Mouse (Mus musculus) A20 (cell line): ENCODE results near the gene Wfdc21.

Source experiments
- DNase-seq: peaks from one replicate; pipeline ENCODE4 v3.0.0-alpha.2; 2011; ENCODE audit warnings: low read depth, low spot score

Gene Wfdc21

GRCm38 (mm10) chr11:83746681-83747080 lies at the start of gene Wfdc21:
Gene Wfdc21, plus strand, starts transcription at chr11:83746940.
- no peak for DNase-seq

DNA sequence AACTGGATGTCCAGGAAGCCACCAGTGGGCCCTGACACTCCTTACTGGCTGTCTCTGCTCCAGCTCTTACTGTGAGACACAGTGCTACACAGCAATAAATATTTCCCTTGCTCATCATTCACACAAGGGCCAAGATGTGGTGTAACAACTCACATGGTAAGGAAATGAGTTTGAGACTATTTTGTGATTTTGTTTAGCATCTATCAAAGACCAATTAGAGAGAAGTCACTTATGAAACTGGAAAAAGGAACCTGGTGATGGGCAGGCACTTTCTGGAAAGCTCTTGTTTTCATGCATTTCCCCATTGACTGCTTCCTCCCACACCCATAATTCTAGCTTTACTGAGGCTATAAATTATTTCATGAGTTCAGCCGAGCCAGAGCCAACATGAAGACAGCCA lies 43.0 kb upstream of the Wfdc21 start, which contains the start of gene Wfdc17:
TSS of gene Wfdc17 (plus strand) at position 287 of the 400 bp plus-strand sequence.
- peak; percentile 33 for DNase-seq

DNA sequence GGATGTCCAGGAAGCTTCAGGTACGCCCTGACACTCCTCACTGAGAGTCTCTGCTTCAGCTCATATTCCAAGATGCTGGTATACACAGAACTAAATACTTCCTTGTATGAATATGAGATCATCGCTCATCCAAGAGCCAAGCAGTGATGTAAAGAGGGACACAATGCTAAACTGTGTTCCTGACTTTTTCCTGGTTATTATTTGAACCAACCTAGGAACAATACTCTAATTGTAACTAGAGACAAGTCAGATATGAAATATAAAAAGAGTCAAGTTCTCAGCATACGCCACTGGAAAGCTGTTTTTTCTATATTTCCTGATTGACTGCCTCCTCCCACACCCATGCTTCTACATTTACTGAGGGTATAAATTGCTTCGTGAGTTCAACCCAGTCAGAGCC lies 38.0 kb upstream of the Wfdc21 start, which contains the start of gene Wfdc18:
TSS of gene Wfdc18 (plus strand) at position 301 of the 400 bp plus-strand sequence.
- DNase-seq = no peak

DNA sequence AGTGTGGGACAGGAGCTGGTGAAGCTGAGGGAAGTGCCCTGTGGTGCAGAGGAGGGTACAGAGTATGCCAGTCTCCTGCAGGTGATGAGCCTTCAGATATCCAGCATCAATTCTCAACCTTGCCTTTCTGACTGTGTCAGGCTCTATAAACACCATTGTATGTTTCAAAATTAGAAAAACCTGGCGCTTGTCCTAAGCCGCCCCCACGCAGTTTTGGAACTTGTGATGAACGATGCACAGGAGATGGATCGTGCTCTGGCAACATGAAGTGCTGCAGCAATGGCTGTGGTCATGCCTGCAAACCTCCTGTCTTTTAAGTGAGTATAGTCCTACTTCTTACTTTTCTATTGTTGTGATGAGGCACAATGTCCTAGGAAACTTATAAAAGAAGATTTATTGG lies 37.1 kb upstream of the Wfdc21 start:
- DNase-seq = no peak

DNA sequence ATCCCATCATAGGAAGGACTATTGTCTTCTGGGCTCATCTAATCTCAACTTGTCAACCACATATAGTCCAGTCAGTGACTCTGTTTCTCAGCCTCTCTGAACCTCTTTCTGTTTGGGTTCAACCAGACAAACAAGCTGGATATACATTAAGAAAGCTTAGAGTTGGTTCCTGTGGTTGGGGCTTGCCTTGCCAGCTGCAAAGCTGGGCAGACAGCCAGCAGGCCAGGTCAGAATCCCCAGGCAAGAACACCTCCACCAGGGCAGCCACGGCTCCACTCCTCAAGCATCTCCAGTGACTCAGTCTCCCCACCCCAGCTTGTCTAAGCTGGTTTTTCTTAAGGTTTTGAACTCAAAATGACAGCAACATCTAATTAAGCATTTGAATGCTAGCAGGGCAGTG lies 34.1 kb upstream of the Wfdc21 start:
- DNase-seq = no peak

- peak; percentile 44 for DNase-seq
Observed at GRCm38 (mm10) chr11:83713925-83714324, 32.8 kb upstream of the Wfdc21 start.

DNA sequence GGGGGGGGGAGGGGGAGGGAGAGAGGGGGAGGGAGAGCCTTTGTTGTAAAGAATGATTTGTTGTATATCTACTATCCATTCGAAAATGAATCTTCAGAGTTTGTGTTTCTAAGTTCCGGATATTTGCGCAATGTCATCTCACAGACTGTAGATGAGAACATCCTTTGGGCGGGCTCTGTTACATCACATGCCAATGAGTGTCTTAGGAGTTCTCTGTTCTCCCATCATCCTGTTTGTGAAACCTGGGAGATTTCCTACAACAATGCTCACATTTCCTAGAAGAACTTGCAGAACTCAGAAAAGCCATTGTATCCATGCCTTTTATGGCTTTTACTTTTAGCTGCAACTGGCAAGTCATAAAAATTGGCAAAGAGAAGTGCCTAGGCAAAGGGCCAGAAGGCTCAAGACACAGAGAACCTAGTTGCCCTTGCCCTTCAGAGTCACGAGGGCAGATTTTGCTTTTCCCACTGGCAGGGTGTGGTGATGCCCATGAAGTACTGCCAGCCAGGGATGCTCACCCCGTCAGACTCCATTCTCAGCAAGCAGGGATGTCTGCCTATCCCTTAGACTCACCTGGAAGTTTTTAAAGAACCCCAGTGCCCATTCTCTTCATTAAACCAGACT lies 29.6 kb upstream of the Wfdc21 start:
- no peak for DNase-seq

DNA sequence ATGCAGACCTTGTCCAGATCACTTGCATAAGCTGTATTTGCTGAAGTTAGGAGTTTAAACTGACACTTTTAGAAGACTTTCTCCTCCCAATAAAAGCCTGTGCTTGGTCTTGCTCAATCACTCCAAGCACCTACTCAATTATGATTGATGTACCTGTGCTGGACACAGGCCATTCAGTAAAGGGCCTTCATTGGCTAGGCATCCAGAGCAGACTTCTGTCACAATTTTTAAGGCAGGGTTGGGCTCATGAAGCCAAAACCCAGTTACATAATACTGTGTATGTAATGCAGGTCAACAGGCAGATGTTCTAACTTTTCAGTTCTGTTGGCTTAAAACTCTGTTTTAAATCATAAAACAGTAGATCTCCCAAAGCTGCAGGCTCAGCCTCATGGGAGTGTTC lies 26.0 kb upstream of the Wfdc21 start:
- DNase-seq = no peak

GRCm38 (mm10) chr11:83728757-83729432 lies 17.8 kb upstream of the Wfdc21 start:
- DNase-seq = peak; percentile 33

DNA sequence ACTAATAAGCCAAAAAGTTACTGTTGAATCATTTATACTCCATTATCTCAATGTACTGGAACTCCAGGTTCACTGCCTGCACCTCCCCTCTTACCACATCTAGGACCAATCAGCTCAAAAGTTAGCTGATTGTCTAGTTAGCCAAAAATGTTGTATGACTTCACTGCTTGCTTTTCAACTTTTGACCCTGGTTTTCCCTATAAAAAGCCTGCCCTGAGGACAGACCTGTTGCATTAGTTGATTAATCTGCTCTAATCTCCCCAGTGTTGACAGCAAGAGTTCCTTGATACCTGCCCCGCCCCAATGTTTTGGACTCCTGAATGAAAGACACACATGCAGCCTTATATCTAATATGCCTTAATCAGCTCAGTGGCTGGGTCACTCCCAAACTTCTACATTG lies 15.6 kb upstream of the Wfdc21 start:
- DNase-seq = no peak

DNA sequence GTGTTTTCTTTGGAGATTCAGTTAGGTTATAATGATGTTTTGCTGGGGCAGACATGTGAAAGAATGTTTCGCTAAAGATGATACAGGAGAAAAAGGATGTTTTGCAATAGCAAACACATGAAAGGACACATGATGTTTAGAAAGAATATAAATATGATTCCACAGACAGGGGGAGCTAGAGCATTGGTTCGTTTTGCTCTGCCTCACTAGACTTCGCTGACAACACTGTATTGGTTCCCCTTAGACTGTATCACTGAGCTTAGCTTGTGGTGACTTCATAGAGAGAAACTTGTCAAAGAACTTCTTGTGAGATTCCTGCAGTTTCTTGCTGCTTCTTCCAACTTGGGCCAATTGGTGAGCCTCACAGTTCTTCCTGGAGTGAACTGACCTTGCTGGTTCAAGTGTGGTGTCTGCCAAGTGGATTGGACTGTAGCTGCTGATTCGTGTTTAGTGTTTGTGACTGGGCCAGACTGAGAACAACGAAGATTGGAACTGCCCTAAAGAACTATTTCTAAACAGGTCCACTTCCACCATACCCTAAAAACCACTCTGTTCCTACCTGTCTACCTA lies 13.6 kb upstream of the Wfdc21 start:
- peak; percentile 75 for DNase-seq

DNA sequence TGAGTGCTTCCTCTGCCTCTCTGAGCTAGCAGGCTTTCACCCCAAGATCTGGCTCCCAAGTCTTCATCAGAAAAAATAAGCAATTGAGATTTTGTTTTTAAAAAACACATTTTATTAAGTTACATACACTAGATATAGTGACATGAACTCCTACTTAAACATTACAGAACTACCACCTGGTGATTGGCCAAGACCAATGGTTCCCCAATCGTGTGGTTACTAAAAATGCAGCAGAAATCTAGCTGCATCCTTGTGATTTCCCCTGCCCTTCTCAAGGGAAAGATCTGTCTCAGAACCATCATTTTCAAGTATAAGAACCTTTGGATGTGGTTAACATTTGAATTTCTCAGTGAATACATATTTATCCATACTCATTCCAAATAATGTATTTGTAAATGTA lies 12.5 kb upstream of the Wfdc21 start:
- no peak for DNase-seq

GRCm38 (mm10) chr11:83735881-83736280 lies 10.9 kb upstream of the Wfdc21 start:
- no peak for DNase-seq

- peak; percentile 87 for DNase-seq
Observed at GRCm38 (mm10) chr11:83737109-83737558, 9.6 kb upstream of the Wfdc21 start.

GRCm38 (mm10) chr11:83739241-83739640 lies 7.5 kb upstream of the Wfdc21 start:
- peak; percentile 75 for DNase-seq

- DNase-seq = no peak
Observed at GRCm38 (mm10) chr11:83740443-83740991, 6.2 kb upstream of the Wfdc21 start.

GRCm38 (mm10) chr11:83741841-83742240 lies 4.9 kb upstream of the Wfdc21 start:
- DNase-seq = no peak

GRCm38 (mm10) chr11:83742731-83743355 lies 3.9 kb upstream of the Wfdc21 start:
- peak; percentile 91 for DNase-seq

DNA sequence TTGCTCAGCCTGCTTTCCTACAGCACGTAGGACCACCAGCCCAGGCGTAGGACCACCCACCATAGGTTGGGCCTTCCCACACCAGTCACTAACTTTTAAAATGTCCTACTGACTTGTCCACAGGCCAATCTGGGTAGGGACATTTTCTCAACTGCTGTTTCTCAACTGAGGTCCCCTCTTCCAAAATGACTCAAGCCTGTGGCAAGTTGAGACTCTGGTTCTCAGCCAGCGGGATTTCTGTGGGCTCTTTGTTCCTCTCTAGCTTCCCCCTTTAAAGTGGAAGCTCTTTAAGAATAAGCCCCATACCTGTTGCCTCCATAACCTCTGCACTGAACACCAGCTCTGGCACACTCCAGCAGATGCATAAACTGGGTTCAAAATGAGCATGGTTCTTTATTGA lies 3.2 kb upstream of the Wfdc21 start:
- no peak for DNase-seq

DNA sequence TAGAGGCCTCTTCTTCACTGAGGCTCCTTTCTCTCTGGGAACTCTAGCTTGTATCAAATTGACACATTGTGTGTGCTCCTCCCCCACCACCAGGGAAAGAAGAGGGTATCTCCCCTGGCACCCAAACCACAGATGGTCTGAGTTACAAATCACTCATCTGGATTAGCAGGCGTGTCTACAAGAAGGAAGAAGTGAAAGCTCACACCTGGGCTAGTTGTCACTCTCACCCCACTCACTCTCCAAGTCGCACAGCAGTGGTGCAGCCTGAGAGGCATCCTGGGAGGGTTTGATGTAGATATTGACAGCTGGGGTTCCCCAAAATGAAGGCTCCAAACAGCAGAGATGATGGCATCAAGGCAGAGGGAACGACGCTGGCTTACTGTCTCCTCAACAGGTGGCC lies 588 bp upstream of the Wfdc21 start:
- peak; percentile 94 for DNase-seq

- DNase-seq = no peak
Observed at GRCm38 (mm10) chr11:83747376-83748265, 881 bp downstream of the Wfdc21 start.
